Mouse (Mus musculus): Measurements from ENCODE around the gene Mmp2. TPM values are rescaled to one million over a fixed set of nuclear protein-coding genes. Genes with fewer than 3 reads are reported as not detected.
A peak's percentile ranks its signal among the peaks of the same experiment; 100 is the strongest.

Gene Mmp2
- polyA plus RNA-seq, 1 experiment from 2014 or later = 162 TPM

- no peak overlapping the region for H3K9ac ChIP-seq (ENCODE audit: low read depth, low read length)
- H3K27me3 ChIP-seq (ENCODE audit: control insufficient read depth, insufficient read depth, low read length) = no peaks in the 10 kb centered on the region
- peak; percentile 10; the same call in 1 of the 2 replicates for ATAC-seq (ENCODE audit: low FRiP score, low TSS enrichment)
- 56% methylated on average over 4 of the region's 4 CpGs for WGBS
- H3K4me1 ChIP-seq (ENCODE audit: control insufficient read depth, insufficient read depth, low read length) = peaks cover 51% of the 10 kb centered on the region
- peaks cover 19% of the 10 kb centered on the region for H3K36me3 ChIP-seq (ENCODE audit: control insufficient read depth, insufficient read depth, low read length)
- peak overlapping the region; percentile 42; the same call in 1 of the 2 replicates for H3K27ac ChIP-seq (ENCODE audit: low read depth, low read length)
- no peak overlapping the region for H3K4me3 ChIP-seq (ENCODE audit: low read length)
- H3K4me2 ChIP-seq (replicated peaks; ENCODE audit: low read depth, low read length) = no peak overlapping the region
- H3K9me3 ChIP-seq (ENCODE audit: control insufficient read depth, low read length) = no peaks in the 10 kb centered on the region
These were observed 23.1 kb downstream of the Mmp2 start for GRCm38 (mm10) chr8:92850239-92850638.

- no peak overlapping the region for H3K4me3 ChIP-seq (ENCODE audit: low read length)
- H3K4me2 ChIP-seq (replicated peaks; ENCODE audit: low read depth, low read length) = no peak overlapping the region
- H3K27ac ChIP-seq (ENCODE audit: low read depth, low read length) = no peak overlapping the region
- H3K36me3 ChIP-seq (ENCODE audit: control insufficient read depth, insufficient read depth, low read length) = peaks cover 12% of the 10 kb centered on the region
- H3K27me3 ChIP-seq (ENCODE audit: control insufficient read depth, insufficient read depth, low read length) = no peaks in the 10 kb centered on the region
- 69% methylated on average over 3 of the region's 3 CpGs for WGBS
- no peaks in the 10 kb centered on the region for H3K9me3 ChIP-seq (ENCODE audit: control insufficient read depth, low read length)
- H3K4me1 ChIP-seq (ENCODE audit: control insufficient read depth, insufficient read depth, low read length) = peaks cover 41% of the 10 kb centered on the region
- no peak for ATAC-seq (ENCODE audit: low FRiP score, low TSS enrichment)
- no peak overlapping the region for H3K9ac ChIP-seq (ENCODE audit: low read depth, low read length)
These were observed 24.3 kb downstream of the Mmp2 start for GRCm38 (mm10) chr8:92851381-92851780.

GRCm38 (mm10) chr8:92853188-92853983 lies 26.3 kb downstream of the Mmp2 start:
- no peak overlapping the region for H3K4me3 ChIP-seq (ENCODE audit: low read length)
- no peak overlapping the region for H3K9ac ChIP-seq (ENCODE audit: low read depth, low read length)
- peaks cover 12% of the 10 kb centered on the region for H3K36me3 ChIP-seq (ENCODE audit: control insufficient read depth, insufficient read depth, low read length)
- H3K9me3 ChIP-seq (ENCODE audit: control insufficient read depth, low read length) = no peaks in the 10 kb centered on the region
- no peak overlapping the region for H3K4me2 ChIP-seq (replicated peaks; ENCODE audit: low read depth, low read length)
- no peak for ATAC-seq (ENCODE audit: low FRiP score, low TSS enrichment)
- 41% methylated on average over 18 of the region's 18 CpGs for WGBS
- H3K27me3 ChIP-seq (ENCODE audit: control insufficient read depth, insufficient read depth, low read length) = no peaks in the 10 kb centered on the region
- H3K4me1 ChIP-seq (ENCODE audit: control insufficient read depth, insufficient read depth, low read length) = peaks cover 27% of the 10 kb centered on the region
- H3K27ac ChIP-seq (ENCODE audit: low read depth, low read length) = no peak overlapping the region

GRCm38 (mm10) chr8:92854673-92855072 lies 27.6 kb downstream of the Mmp2 start:
- Histone ChIP-seq H3K9ac (ENCODE audit: low read depth, low read length) (no peak overlapping the region), H3K9me3 (ENCODE audit: control insufficient read depth, low read length) (no peaks in the 10 kb centered on the region), H3K36me3 (ENCODE audit: control insufficient read depth, insufficient read depth, low read length) (peaks cover 12% of the 10 kb centered on the region), H3K4me1 (ENCODE audit: control insufficient read depth, insufficient read depth, low read length) (peaks cover 22% of the 10 kb centered on the region), H3K4me3 (ENCODE audit: low read length) (peak overlapping the region; percentile 63), H3K27ac (ENCODE audit: low read depth, low read length) (no peak overlapping the region), H3K27me3 (ENCODE audit: control insufficient read depth, insufficient read depth, low read length) (no peaks in the 10 kb centered on the region), H3K4me2 (replicated peaks; ENCODE audit: low read depth, low read length) (peak overlapping the region; percentile 88; the same call in 1 of the 2 replicates)
- 80% methylated on average over 3 of the region's 3 CpGs for WGBS
- ATAC-seq (ENCODE audit: low FRiP score, low TSS enrichment) = no peak

GRCm38 (mm10) chr8:92855171-92855894 lies 28.2 kb downstream of the Mmp2 start, which contains the start of gene Lpcat2:
Gene Lpcat2 (plus strand): TSS chr8:92855339.
- H3K27ac ChIP-seq (ENCODE audit: low read depth, low read length) = no peak within 1 kb of the TSS
- WGBS = 1% methylated on average over 50 of the region's 50 CpGs

GRCm38 (mm10) chr8:92856273-92856986 lies 29.3 kb downstream of the Mmp2 start:
- no peaks in the 10 kb centered on the region for H3K9me3 ChIP-seq (ENCODE audit: control insufficient read depth, low read length)
- peaks cover 12% of the 10 kb centered on the region for H3K36me3 ChIP-seq (ENCODE audit: control insufficient read depth, insufficient read depth, low read length)
- no peak overlapping the region for H3K9ac ChIP-seq (ENCODE audit: low read depth, low read length)
- no peaks in the 10 kb centered on the region for H3K27me3 ChIP-seq (ENCODE audit: control insufficient read depth, insufficient read depth, low read length)
- H3K27ac ChIP-seq (ENCODE audit: low read depth, low read length) = no peak overlapping the region
- no peak overlapping the region for H3K4me3 ChIP-seq (ENCODE audit: low read length)
- peak overlapping the region; percentile 88; the same call in 1 of the 2 replicates for H3K4me2 ChIP-seq (replicated peaks; ENCODE audit: low read depth, low read length)
- ATAC-seq (ENCODE audit: low FRiP score, low TSS enrichment) = no peak
- H3K4me1 ChIP-seq (ENCODE audit: control insufficient read depth, insufficient read depth, low read length) = peaks cover 15% of the 10 kb centered on the region
- 73% methylated on average over 7 of the region's 7 CpGs for WGBS

More at GRCm38 (mm10) chr8:92855171-92855894, 28.2 kb downstream of the Mmp2 start, which contains the start of gene Lpcat2:
- Histone ChIP-seq H3K36me3 (ENCODE audit: control insufficient read depth, insufficient read depth, low read length) (peaks cover 12% of the 10 kb centered on the region), H3K9ac (ENCODE audit: low read depth, low read length) (peak within 1 kb of the TSS; percentile 61), H3K4me3 (ENCODE audit: low read length) (peak within 1 kb of the TSS; percentile 63), H3K9me3 (ENCODE audit: control insufficient read depth, low read length) (no peaks in the 10 kb centered on the region), H3K4me1 (ENCODE audit: control insufficient read depth, insufficient read depth, low read length) (peaks cover 16% of the 10 kb centered on the region), H3K27me3 (ENCODE audit: control insufficient read depth, insufficient read depth, low read length) (no peaks in the 10 kb centered on the region), H3K4me2 (replicated peaks; ENCODE audit: low read depth, low read length) (peak within 1 kb of the TSS; percentile 88)
- peak; percentile 71 for ATAC-seq (ENCODE audit: low FRiP score, low TSS enrichment)

GRCm38 (mm10) chr8:92858475-92859182 lies 31.5 kb downstream of the Mmp2 start:
- H3K27me3 ChIP-seq (ENCODE audit: control insufficient read depth, insufficient read depth, low read length) = no peaks in the 10 kb centered on the region
- H3K27ac ChIP-seq (ENCODE audit: low read depth, low read length) = no peak overlapping the region
- no peak for ATAC-seq (ENCODE audit: low FRiP score, low TSS enrichment)
- H3K36me3 ChIP-seq (ENCODE audit: control insufficient read depth, insufficient read depth, low read length) = no peaks in the 10 kb centered on the region
- no peak overlapping the region for H3K4me2 ChIP-seq (replicated peaks; ENCODE audit: low read depth, low read length)
- H3K9me3 ChIP-seq (ENCODE audit: control insufficient read depth, low read length) = no peaks in the 10 kb centered on the region
- peaks cover 3% of the 10 kb centered on the region; the same call in 1 of the 2 replicates for H3K4me1 ChIP-seq (ENCODE audit: control insufficient read depth, insufficient read depth, low read length)
- H3K9ac ChIP-seq (ENCODE audit: low read depth, low read length) = no peak overlapping the region
- no peak overlapping the region for H3K4me3 ChIP-seq (ENCODE audit: low read length)
- 81% methylated on average over 14 of the region's 14 CpGs for WGBS

- 94% methylated on average over 1 of the region's 1 CpGs for WGBS
- H3K27ac ChIP-seq (ENCODE audit: low read depth, low read length) = no peak overlapping the region
- no peak overlapping the region for H3K4me2 ChIP-seq (replicated peaks; ENCODE audit: low read depth, low read length)
- H3K36me3 ChIP-seq (ENCODE audit: control insufficient read depth, insufficient read depth, low read length) = no peaks in the 10 kb centered on the region
- no peaks in the 10 kb centered on the region for H3K9me3 ChIP-seq (ENCODE audit: control insufficient read depth, low read length)
- no peak overlapping the region for H3K4me3 ChIP-seq (ENCODE audit: low read length)
- no peaks in the 10 kb centered on the region for H3K27me3 ChIP-seq (ENCODE audit: control insufficient read depth, insufficient read depth, low read length)
- no peak for ATAC-seq (ENCODE audit: low FRiP score, low TSS enrichment)
- no peaks in the 10 kb centered on the region for H3K4me1 ChIP-seq (ENCODE audit: control insufficient read depth, insufficient read depth, low read length)
- no peak overlapping the region for H3K9ac ChIP-seq (ENCODE audit: low read depth, low read length)
These were observed 34.9 kb downstream of the Mmp2 start for GRCm38 (mm10) chr8:92861977-92862376.

Data from kidney, embryonic 14.5 days (tissue).